Mouse (Mus musculus) limb, embryonic 15.5 days (tissue): ENCODE results near the gene Cisd2. TPM values are rescaled to one million over a fixed set of nuclear protein-coding genes. Genes with fewer than 3 reads are reported as not detected.

ENCODE experiments used
- ATAC-seq: fragments of 200-750 bp; cut with Nextera tagmentation; 2 replicates; pipeline ENCODE4 v1.8.0; 2017; ENCODE audit warnings: low read depth, moderate TSS enrichment; ENCODE audit not compliant: insufficient number of reproducible peaks, low FRiP score, low TSS enrichment
- H3K27ac ChIP-seq: fragments of 300-500 bp; sonication (generic); 2 replicates; pipeline ENCODE4 v1.5.1; 2015; ENCODE audit warnings: moderate library complexity, mild to moderate bottlenecking, inconsistent platforms
- H3K27me3 ChIP-seq: fragments of 300-500 bp; sonication (generic); 2 replicates; pipeline ENCODE4 v1.6.1; 2015; ENCODE audit warnings: inconsistent platforms
- H3K36me3 ChIP-seq: fragments of 300-500 bp; sonication (generic); 2 replicates; pipeline ENCODE4 v1.6.1; 2015; ENCODE audit warnings: inconsistent platforms
- H3K4me1 ChIP-seq: fragments of 300-500 bp; sonication (generic); 2 replicates; pipeline ENCODE4 v1.6.1; 2015; ENCODE audit warnings: inconsistent platforms
- H3K4me2 ChIP-seq: fragments of 300-500 bp; sonication (generic); 2 replicates; pipeline ENCODE4 v1.6.1; 2015; ENCODE audit warnings: mild to moderate bottlenecking, inconsistent platforms
- H3K4me3 ChIP-seq: fragments of 300-500 bp; sonication (generic); 2 replicates; pipeline ENCODE4 v1.5.1; 2015; ENCODE audit warnings: mild to moderate bottlenecking, inconsistent platforms
- H3K9ac ChIP-seq: fragments of 300-500 bp; sonication (generic); 2 replicates; pipeline ENCODE4 v1.6.1; 2015; ENCODE audit warnings: inconsistent platforms
- H3K9me3 ChIP-seq: fragments of 300-500 bp; sonication (generic); 2 replicates; pipeline ENCODE4 v1.6.1; 2016; ENCODE audit warnings: inconsistent platforms
- WGBS: fragments of 180-500 bp; shearing (Covaris S2); methylation state at CpG from one replicate; pipeline ENCODE4 v1.1.7; 2015; 5-methylcytosine and 5-hydroxymethylcytosine counted together
- polyA plus RNA-seq: library from polyadenylated mRNA; unstranded; fragments of >200 nt; fragmentation: Nextera tagmentation; extraction: Ambion mirVana; gene quantifications from 2 replicates; pipeline ENCODE4 v1.2.1, GENCODE M21; 2015

Gene Cisd2
- polyA plus RNA-seq, 1 experiment from 2014 or later = 51.0 TPM

DNA sequence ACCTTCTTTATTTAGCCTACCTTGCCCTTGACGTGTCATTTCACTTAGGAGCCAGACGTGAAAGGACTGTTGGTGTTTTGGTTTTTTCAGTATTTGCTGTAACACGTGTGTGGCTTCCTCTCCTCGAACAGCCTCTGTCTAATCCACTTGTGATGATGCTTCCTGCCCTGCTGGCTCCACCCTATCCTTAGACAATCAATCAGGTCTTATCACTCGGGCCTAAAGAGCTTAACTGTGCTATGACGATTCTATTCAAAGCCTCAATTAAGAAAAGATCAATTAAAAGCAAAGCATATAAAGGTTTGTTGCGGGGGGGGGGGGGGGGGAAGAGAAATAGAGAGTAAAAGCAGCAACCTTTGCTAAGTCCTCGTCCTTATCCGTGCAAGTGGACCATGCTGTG is 16.4 kb downstream of the Cisd2 start:
- H3K9me3 ChIP-seq = no peaks in the 10 kb centered on the region
- H3K27me3 ChIP-seq = no peaks in the 10 kb centered on the region
- peaks cover 28% of the 10 kb centered on the region for H3K36me3 ChIP-seq
- H3K27ac ChIP-seq = no peak overlapping the region
- no peak overlapping the region for H3K4me3 ChIP-seq
- H3K4me2 ChIP-seq = no peak overlapping the region
- WGBS = 86% methylated on average over 8 of the region's 9 CpGs
- peaks cover 1% of the 10 kb centered on the region; the same call in 1 of the 2 replicates for H3K4me1 ChIP-seq
- no peak for ATAC-seq
- no peak overlapping the region for H3K9ac ChIP-seq

DNA sequence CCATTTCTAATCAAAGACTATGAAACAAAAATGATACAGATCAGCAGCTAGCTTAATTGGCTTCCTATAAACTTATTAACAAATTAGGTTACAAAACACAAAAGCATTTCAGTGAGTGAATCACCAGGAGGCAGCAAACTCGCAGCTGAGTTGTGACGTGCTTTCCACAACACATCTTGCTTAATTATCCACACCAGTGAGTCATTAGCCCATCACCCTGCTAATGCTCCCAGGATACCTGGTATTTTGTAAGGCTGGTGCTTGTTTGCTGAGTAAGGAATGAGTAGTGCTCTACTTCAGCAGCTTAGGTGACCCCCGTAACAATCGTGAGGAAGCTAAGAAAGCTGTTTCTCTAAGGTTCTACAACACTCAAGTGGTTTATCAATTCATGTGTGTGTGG is 19.1 kb downstream of the Cisd2 start:
- Histone ChIP-seq H3K27ac (0 out of 2 replicates have a peak overlapping the region, but pooled peaks have one; percentile 24), H3K4me2 (no peak overlapping the region), H3K4me1 (peaks cover 2% of the 10 kb centered on the region; the same call in 1 of the 2 replicates), H3K9me3 (no peaks in the 10 kb centered on the region), H3K27me3 (no peaks in the 10 kb centered on the region), H3K36me3 (peaks cover 22% of the 10 kb centered on the region), H3K9ac (no peak overlapping the region), H3K4me3 (no peak overlapping the region)
- WGBS = 67% methylated on average over 4 of the region's 4 CpGs
- no peak for ATAC-seq

DNA sequence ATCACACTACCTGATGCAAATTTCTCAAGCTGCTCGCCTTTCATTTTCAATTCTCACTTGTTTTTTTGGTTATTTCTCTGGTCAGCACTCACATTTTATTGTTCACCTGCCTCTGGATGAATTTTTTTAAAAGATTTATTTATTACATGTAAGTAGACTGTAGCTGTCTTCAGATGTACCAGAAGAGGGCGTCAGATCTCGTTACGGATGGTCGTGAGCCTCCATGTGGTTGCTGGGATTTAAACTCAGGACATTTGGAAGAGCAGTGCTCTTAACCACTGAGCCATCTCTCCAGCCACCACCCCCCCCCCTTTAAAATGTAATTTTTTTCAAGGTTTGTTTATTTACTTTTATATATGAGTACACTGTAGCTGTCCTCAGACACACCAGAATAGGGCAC is 19.9 kb downstream of the Cisd2 start:
- Histone ChIP-seq H3K36me3 (peaks cover 18% of the 10 kb centered on the region), H3K4me1 (peaks cover 2% of the 10 kb centered on the region; the same call in 1 of the 2 replicates), H3K4me2 (no peak overlapping the region), H3K27ac (no peak overlapping the region), H3K9me3 (no peaks in the 10 kb centered on the region), H3K9ac (no peak overlapping the region), H3K4me3 (no peak overlapping the region), H3K27me3 (no peaks in the 10 kb centered on the region)
- ATAC-seq = no peak
- WGBS = 68% methylated on average over 5 of the region's 5 CpGs

DNA sequence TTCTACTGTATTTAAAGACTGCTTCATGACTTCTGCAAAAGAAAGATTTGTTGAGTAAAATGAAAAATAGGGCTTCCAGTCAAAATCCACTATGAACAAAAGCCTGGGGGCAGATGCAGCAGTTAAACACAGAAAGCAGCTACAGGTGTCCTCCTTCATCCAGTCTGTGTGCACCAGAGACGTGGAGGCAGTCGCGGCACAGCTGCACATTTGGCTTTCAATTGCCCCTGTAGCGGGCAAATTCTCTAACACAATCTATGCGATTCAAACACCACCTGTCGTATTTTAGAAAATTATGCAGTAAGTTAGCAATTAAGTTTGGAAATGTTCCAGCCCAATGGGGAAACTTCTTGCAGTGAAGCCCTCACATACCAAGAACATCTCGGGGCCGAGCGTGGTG is 20.5 kb downstream of the Cisd2 start:
- Histone ChIP-seq H3K4me1 (peaks cover 2% of the 10 kb centered on the region; the same call in 1 of the 2 replicates), H3K36me3 (peaks cover 18% of the 10 kb centered on the region), H3K4me3 (no peak overlapping the region), H3K27ac (no peak overlapping the region), H3K4me2 (no peak overlapping the region), H3K9me3 (no peaks in the 10 kb centered on the region), H3K9ac (no peak overlapping the region), H3K27me3 (no peaks in the 10 kb centered on the region)
- no peak for ATAC-seq
- WGBS = 64% methylated on average over 9 of the region's 9 CpGs

DNA sequence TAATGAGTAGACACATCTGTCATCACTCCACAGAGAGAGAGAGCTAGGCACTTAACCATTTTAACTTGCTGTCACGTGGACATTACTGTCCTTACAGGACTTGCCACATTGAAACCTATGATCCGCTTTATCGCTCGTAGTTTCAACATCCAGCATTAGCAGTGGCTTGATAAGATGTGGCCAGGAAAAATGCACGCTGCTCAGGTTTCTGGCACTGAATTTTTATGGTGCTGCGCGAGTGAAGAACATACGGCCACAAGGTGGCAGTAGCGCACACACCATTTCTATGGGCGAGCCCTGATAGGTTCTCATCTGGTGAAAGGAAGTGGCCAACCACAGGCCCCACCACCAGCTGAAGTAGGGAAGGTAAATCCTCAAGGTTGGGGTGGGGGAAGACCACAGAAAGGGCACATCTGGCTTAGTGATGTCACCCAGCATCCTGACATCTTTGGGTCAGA is 21.5 kb downstream of the Cisd2 start:
- WGBS = 8% methylated on average over 10 of the region's 10 CpGs
- H3K4me1 ChIP-seq = peaks cover 2% of the 10 kb centered on the region; the same call in 1 of the 2 replicates
- no peaks in the 10 kb centered on the region for H3K9me3 ChIP-seq
- no peak overlapping the region for H3K4me3 ChIP-seq
- no peak overlapping the region for H3K9ac ChIP-seq
- H3K36me3 ChIP-seq = peaks cover 16% of the 10 kb centered on the region
- no peak overlapping the region for H3K4me2 ChIP-seq
- no peaks in the 10 kb centered on the region for H3K27me3 ChIP-seq
- H3K27ac ChIP-seq = no peak overlapping the region
- peak; percentile 44; the same call in 1 of the 2 replicates for ATAC-seq

DNA sequence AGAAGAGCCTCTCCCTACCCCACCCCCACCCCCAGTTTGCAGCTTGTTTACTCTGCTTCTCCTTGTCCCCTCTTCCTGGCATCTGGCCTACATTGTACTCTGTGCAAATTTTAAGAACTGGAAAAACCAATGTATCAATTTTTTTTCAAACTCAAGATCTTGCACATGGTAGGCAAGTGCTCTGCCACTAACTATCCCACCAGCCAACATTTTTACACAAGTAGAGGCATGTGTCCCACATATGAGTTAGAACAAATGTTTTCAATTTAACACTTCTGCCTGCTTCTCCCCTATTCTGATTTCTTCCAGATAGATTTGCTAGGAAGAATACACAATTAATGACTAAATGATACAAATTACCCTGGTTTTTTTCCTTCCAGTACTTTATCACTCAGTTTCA is 26.6 kb downstream of the Cisd2 start:
- Histone ChIP-seq H3K9ac (no peak overlapping the region), H3K27me3 (no peaks in the 10 kb centered on the region), H3K9me3 (no peaks in the 10 kb centered on the region), H3K4me1 (no peaks in the 10 kb centered on the region), H3K4me2 (no peak overlapping the region), H3K27ac (no peak overlapping the region), H3K36me3 (no peaks in the 10 kb centered on the region), H3K4me3 (no peak overlapping the region)
- no peak for ATAC-seq

DNA sequence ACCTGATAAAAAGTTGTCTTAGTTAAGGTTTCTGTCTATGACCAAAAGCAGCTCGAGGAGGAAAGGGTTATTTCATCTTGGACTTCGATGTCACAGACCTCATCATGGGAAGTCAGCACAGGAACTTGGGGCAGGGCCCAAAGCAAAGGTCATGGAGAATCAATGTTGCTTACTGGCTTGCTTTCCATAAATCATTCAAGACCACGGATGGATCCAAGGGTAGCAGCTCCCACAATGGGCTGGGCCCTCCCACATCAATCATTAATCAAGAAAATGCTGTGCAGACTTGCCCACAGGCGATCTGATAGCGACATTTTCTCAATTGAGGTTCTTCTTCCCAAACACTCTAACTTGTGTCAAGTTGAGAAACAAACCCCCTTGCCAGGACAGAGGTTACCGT is 27.6 kb downstream of the Cisd2 start:
- H3K27ac ChIP-seq = no peak overlapping the region
- ATAC-seq = no peak
- no peaks in the 10 kb centered on the region for H3K27me3 ChIP-seq
- 52% methylated on average over 6 of the region's 6 CpGs for WGBS
- H3K4me1 ChIP-seq = no peaks in the 10 kb centered on the region
- H3K4me3 ChIP-seq = no peak overlapping the region
- no peaks in the 10 kb centered on the region for H3K9me3 ChIP-seq
- H3K4me2 ChIP-seq = no peak overlapping the region
- no peaks in the 10 kb centered on the region for H3K36me3 ChIP-seq
- no peak overlapping the region for H3K9ac ChIP-seq

DNA sequence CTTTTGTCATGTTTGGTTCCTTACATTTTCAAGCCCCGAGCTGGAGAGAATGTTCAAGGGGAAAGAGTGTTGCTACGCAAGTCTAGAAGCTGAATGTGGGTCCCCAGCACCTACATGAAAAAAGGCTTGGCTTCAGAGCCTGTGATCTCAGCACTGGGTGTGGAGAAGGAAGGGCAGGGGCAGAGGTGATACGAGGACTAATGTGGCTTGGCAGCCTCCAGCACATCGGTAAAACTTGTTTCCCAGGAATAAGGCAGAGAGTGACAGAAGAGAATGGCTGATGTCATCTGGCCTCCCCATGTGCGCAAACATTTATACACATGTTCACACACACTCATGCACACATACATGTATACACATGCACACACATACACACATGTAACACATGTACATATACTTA is 28.6 kb downstream of the Cisd2 start:
- Histone ChIP-seq H3K9me3 (no peaks in the 10 kb centered on the region), H3K9ac (no peak overlapping the region), H3K4me2 (no peak overlapping the region), H3K4me3 (no peak overlapping the region), H3K4me1 (no peaks in the 10 kb centered on the region), H3K27ac (no peak overlapping the region), H3K36me3 (no peaks in the 10 kb centered on the region), H3K27me3 (no peaks in the 10 kb centered on the region)
- no peak for ATAC-seq
- WGBS = 75% methylated on average over 5 of the region's 5 CpGs

DNA sequence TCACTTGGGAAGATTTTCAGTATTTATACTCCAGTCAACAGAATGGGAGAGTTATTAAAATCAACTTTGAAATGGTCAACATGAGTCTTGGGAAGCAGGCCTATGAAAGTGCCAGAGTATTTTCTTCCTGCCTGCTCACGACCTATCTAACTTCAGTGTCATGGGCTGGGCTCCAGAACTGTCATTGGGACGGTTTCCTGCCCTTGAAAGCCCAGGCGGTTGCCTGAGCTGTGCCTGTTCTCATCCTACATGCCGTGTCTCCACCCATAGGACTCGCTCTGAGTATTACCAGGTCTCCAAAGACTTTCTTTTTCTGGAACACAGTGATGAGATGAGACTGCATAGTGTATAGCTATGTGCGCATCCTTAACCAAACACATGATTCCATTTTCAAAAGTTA is 30.5 kb downstream of the Cisd2 start:
- H3K9me3 ChIP-seq = no peaks in the 10 kb centered on the region
- no peaks in the 10 kb centered on the region for H3K36me3 ChIP-seq
- H3K27me3 ChIP-seq = no peaks in the 10 kb centered on the region
- no peak overlapping the region for H3K4me3 ChIP-seq
- WGBS = 74% methylated on average over 6 of the region's 6 CpGs
- no peak overlapping the region for H3K9ac ChIP-seq
- no peaks in the 10 kb centered on the region for H3K4me1 ChIP-seq
- H3K27ac ChIP-seq = no peak overlapping the region
- H3K4me2 ChIP-seq = no peak overlapping the region
- no peak for ATAC-seq

DNA sequence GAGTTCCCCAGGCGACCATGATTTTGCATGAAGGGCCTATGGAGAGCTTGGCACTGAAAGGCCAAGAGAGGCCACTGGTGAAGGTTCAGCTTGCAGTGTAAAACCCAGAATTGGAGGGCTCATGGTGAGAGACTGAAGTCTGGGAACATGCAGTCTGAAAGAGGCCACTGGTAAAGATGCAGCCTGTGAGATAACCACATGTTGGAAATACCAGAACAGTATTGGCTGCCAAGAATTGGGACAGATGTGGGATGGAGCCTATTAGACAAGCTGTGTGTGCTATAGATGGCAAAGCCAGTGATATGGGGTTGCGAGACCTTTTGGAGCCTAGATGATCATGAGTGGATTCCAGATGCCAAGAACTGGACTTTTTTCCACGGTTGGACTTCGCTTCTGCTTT is 43.9 kb downstream of the Cisd2 start:
- H3K9me3 ChIP-seq = no peaks in the 10 kb centered on the region
- H3K27me3 ChIP-seq = no peaks in the 10 kb centered on the region
- no peak overlapping the region for H3K4me2 ChIP-seq
- H3K4me1 ChIP-seq = no peaks in the 10 kb centered on the region
- 90% methylated on average over 4 of the region's 4 CpGs for WGBS
- no peaks in the 10 kb centered on the region for H3K36me3 ChIP-seq
- no peak overlapping the region for H3K27ac ChIP-seq
- ATAC-seq = no peak
- no peak overlapping the region for H3K9ac ChIP-seq
- H3K4me3 ChIP-seq = no peak overlapping the region

DNA sequence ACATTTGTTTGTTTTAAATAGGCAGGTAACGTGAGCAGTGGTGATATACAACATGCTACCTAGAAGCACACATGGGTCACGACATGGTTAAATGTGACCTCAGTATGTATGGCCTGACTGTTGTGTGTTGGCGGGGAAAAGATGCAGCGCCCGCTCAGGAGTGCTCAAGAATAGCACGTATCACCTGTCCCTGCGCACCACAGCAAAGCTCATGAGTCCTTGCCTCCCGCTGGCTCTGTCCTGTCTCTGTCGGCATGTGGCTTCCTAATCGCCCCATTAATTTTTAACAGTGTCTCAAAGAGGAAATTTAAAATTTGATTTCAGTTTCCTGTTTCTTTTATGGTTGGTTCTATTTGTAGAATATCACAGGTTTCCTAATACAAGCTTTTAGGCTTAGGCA is 46.3 kb downstream of the Cisd2 start:
- no peak overlapping the region for H3K4me2 ChIP-seq
- no peak overlapping the region for H3K27ac ChIP-seq
- H3K27me3 ChIP-seq = no peaks in the 10 kb centered on the region
- WGBS = 50% methylated on average over 10 of the region's 10 CpGs
- no peaks in the 10 kb centered on the region for H3K9me3 ChIP-seq
- H3K36me3 ChIP-seq = no peaks in the 10 kb centered on the region
- no peak overlapping the region for H3K9ac ChIP-seq
- H3K4me3 ChIP-seq = no peak overlapping the region
- ATAC-seq = no peak
- no peaks in the 10 kb centered on the region for H3K4me1 ChIP-seq

DNA sequence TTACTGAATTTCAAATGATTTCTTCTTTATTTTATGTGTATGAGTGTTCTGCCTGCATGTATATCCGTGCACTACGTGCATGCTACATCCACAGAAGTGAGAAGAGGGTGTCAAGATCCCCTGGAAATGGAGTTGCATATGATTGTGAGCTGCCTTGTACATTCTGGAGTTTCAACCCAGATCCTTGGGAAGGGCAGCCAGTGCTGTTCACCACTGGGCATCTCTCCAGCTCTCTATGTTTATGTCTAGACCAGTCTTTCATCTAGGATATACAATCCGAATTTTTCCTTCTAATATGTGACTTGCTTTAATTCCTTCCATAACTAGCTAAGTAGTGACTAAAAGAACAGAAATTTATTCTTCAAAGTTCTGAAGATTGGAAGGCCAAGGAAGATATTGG is 47.9 kb downstream of the Cisd2 start:
- H3K4me3 ChIP-seq = no peak overlapping the region
- H3K9me3 ChIP-seq = no peaks in the 10 kb centered on the region
- H3K27ac ChIP-seq = no peak overlapping the region
- 77% methylated on average over 3 of the region's 3 CpGs for WGBS
- H3K27me3 ChIP-seq = no peaks in the 10 kb centered on the region
- H3K4me2 ChIP-seq = no peak overlapping the region
- H3K36me3 ChIP-seq = no peaks in the 10 kb centered on the region
- no peaks in the 10 kb centered on the region for H3K4me1 ChIP-seq
- no peak for ATAC-seq
- no peak overlapping the region for H3K9ac ChIP-seq

DNA sequence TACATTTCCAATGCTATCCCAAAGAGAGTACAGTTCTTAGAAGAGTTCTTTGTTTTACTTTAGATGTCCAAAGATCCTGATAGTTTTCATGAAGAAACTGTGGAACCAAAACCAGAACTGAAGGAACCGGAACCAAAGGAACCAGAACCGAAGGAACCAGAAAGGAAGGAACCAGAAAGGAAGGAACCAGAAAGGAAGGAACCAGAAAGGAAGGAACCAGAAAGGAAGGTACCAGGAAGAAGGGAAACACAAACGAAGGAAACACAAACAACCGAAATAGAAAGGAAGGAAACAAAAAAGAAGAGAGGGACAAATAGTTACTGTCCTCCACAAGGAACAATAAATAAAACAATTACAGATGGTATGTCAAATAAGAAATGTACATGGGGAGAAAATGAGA is 66.3 kb downstream of the Cisd2 start:
- no peak overlapping the region for H3K4me3 ChIP-seq
- H3K27ac ChIP-seq = no peak overlapping the region
- no peaks in the 10 kb centered on the region for H3K27me3 ChIP-seq
- no peak for ATAC-seq
- no peaks in the 10 kb centered on the region for H3K4me1 ChIP-seq
- 88% methylated on average over 4 of the region's 4 CpGs for WGBS
- no peak overlapping the region for H3K9ac ChIP-seq
- no peaks in the 10 kb centered on the region for H3K36me3 ChIP-seq
- H3K9me3 ChIP-seq = no peaks in the 10 kb centered on the region
- no peak overlapping the region for H3K4me2 ChIP-seq
